Mouse (Mus musculus) liver, embryonic 13.5 days (tissue): ENCODE results near the gene Shank2. TPM values are rescaled to one million over a fixed set of nuclear protein-coding genes. Genes with fewer than 3 reads are reported as not detected.

Experiments
- ATAC-seq: fragments of 200-750 bp; cut with Nextera tagmentation; 2 replicates; pipeline ENCODE4 v1.8.0; 2017; ENCODE audit warnings: low read depth, mild to moderate bottlenecking, moderate number of reproducible peaks, moderate library complexity
- DNase-seq: peaks from one replicate; pipeline ENCODE4 v3.0.0; 2022
- H3K27ac ChIP-seq: fragments of 300-500 bp; sonication (generic); 2 replicates; pipeline ENCODE4 v1.5.1; 2015; ENCODE audit warnings: moderate library complexity, mild to moderate bottlenecking, inconsistent platforms
- H3K27me3 ChIP-seq: fragments of 300-500 bp; sonication (generic); 2 replicates; pipeline ENCODE4 v1.6.1; 2015; ENCODE audit warnings: mild to moderate bottlenecking, inconsistent platforms
- H3K36me3 ChIP-seq: fragments of 300-500 bp; sonication (generic); 2 replicates; pipeline ENCODE4 v1.6.1; 2015; ENCODE audit warnings: mild to moderate bottlenecking, inconsistent platforms
- H3K4me1 ChIP-seq: fragments of 300-500 bp; sonication (generic); replicated peaks from 2 replicates; pipeline ENCODE4 v1.6.1; 2015; ENCODE audit warnings: inconsistent platforms
- H3K4me2 ChIP-seq: fragments of 300-500 bp; sonication (generic); 2 replicates; pipeline ENCODE4 v1.6.1; 2015; ENCODE audit warnings: inconsistent platforms, mild to moderate bottlenecking, moderate library complexity
- H3K4me3 ChIP-seq: fragments of 300-500 bp; sonication (generic); replicated peaks from 2 replicates; pipeline ENCODE4 v1.5.1; 2015; ENCODE audit warnings: mild to moderate bottlenecking, inconsistent platforms
- H3K9ac ChIP-seq: fragments of 300-500 bp; sonication (generic); 2 replicates; pipeline ENCODE4 v1.6.1; 2015; ENCODE audit warnings: mild to moderate bottlenecking, inconsistent platforms
- H3K9me3 ChIP-seq: fragments of 300-500 bp; sonication (generic); replicated peaks from 2 replicates; pipeline ENCODE4 v1.6.1; 2016; ENCODE audit warnings: inconsistent platforms
- WGBS: fragments of 180-500 bp; shearing (Covaris S2); methylation state at CpG from one replicate; pipeline ENCODE4 v1.1.7; 2015; ENCODE audit not compliant: insufficient replicate concordance; 5-methylcytosine and 5-hydroxymethylcytosine counted together
- polyA plus RNA-seq: library from polyadenylated mRNA; unstranded; fragments of >200 nt; fragmentation: Nextera tagmentation; extraction: Ambion mirVana; gene quantifications from 2 replicates; pipeline ENCODE4 v1.2.1, GENCODE M21; 2015

Shank2 gene
- polyA plus RNA-seq, 1 experiment from 2014 or later, result 0.30 TPM

DNA sequence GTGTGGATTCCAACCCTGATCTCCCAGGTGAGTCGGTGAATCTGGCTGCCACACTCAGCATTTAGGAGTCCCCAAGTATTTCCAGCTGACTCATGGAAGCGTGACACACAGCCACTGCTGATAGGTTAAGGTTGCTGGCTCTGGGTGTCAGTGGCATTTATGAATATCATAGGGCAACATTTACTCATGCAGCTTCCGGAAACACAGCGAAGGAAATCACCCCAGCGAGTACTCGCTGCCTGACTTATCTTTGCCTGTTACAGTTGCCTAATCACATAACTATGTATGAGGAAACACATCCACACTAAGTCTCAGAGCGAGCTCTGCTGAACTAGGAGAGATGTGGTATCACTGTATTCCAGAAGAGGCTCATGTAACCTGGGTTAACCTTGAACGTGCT lies 231.8 kb downstream of the Shank2 start:
- Histone ChIP-seq H3K27ac (no peak overlapping the region), H3K4me2 (no peak overlapping the region), H3K9me3 (no peaks in the 10 kb centered on the region), H3K4me3 (no peak overlapping the region), H3K9ac (no peak overlapping the region), H3K36me3 (no peaks in the 10 kb centered on the region), H3K27me3 (no peaks in the 10 kb centered on the region), H3K4me1 (no peaks in the 10 kb centered on the region)
- 57% methylated on average over 8 of the region's 8 CpGs for WGBS
- ATAC-seq, result no peak
- no peak for DNase-seq

- 50% methylated on average over 5 of the region's 5 CpGs for WGBS
- H3K9ac ChIP-seq, result no peak overlapping the region
- H3K4me2 ChIP-seq, result no peak overlapping the region
- H3K9me3 ChIP-seq, result no peaks in the 10 kb centered on the region
- DNase-seq, result no peak
- no peak overlapping the region for H3K4me3 ChIP-seq
- ATAC-seq, result no peak
- no peaks in the 10 kb centered on the region for H3K27me3 ChIP-seq
- no peak overlapping the region for H3K27ac ChIP-seq
- no peaks in the 10 kb centered on the region for H3K4me1 ChIP-seq
- no peaks in the 10 kb centered on the region for H3K36me3 ChIP-seq
Measured at GRCm38 (mm10) chr7:144234783-144235182, 233.1 kb downstream of the Shank2 start.

DNA sequence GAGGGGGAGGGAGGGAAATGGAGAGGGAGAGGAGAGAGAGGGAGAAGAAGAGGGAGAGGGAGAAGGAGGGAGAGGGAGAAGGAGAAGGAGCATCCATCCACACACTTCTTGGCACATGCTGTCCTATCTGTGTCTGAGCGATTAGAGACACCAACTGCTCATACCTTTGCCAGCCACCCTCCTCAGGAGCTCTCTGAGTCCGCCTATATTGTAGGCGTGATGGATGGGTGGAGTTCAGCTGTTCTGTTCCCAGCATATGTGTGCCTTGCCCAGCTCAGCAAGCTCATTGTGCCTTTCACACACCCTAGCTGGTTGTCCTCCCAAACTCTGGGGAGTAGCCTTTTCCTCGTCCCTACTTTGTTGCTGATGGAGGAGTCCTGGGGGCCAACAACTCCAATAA lies 233.8 kb downstream of the Shank2 start:
- Histone ChIP-seq H3K4me3 (no peak overlapping the region), H3K4me2 (no peak overlapping the region), H3K27ac (no peak overlapping the region), H3K9ac (no peak overlapping the region), H3K4me1 (0 out of 2 replicates have a peak, but pooled peaks cover 3% of the 10 kb centered on the region), H3K36me3 (no peaks in the 10 kb centered on the region), H3K27me3 (no peaks in the 10 kb centered on the region), H3K9me3 (no peaks in the 10 kb centered on the region)
- WGBS, result 52% methylated on average over 4 of the region's 4 CpGs
- ATAC-seq (no peak), DNase-seq (no peak)

GRCm38 (mm10) chr7:144236802-144237201 lies 235.1 kb downstream of the Shank2 start:
- H3K4me2 ChIP-seq, result no peak overlapping the region
- no peak overlapping the region for H3K4me3 ChIP-seq

GRCm38 (mm10) chr7:144238409-144238808 lies 236.7 kb downstream of the Shank2 start:
- ATAC-seq (no peak), DNase-seq (no peak)
- Histone ChIP-seq H3K36me3 (no peaks in the 10 kb centered on the region), H3K9ac (no peak overlapping the region), H3K4me3 (no peak overlapping the region), H3K4me1 (0 out of 2 replicates have a peak, but pooled peaks cover 3% of the 10 kb centered on the region), H3K27me3 (no peaks in the 10 kb centered on the region), H3K9me3 (no peaks in the 10 kb centered on the region), H3K27ac (no peak overlapping the region), H3K4me2 (no peak overlapping the region)
- WGBS, result 42% methylated on average over 12 of the region's 12 CpGs

More at GRCm38 (mm10) chr7:144236802-144237201, 235.1 kb downstream of the Shank2 start:
- Histone ChIP-seq H3K9ac (no peak overlapping the region), H3K36me3 (no peaks in the 10 kb centered on the region), H3K9me3 (no peaks in the 10 kb centered on the region), H3K4me1 (0 out of 2 replicates have a peak, but pooled peaks cover 3% of the 10 kb centered on the region), H3K27me3 (no peaks in the 10 kb centered on the region), H3K27ac (no peak overlapping the region)
- no peak for DNase-seq
- no peak for ATAC-seq
- WGBS, result 53% methylated on average over 13 of the region's 13 CpGs

DNA sequence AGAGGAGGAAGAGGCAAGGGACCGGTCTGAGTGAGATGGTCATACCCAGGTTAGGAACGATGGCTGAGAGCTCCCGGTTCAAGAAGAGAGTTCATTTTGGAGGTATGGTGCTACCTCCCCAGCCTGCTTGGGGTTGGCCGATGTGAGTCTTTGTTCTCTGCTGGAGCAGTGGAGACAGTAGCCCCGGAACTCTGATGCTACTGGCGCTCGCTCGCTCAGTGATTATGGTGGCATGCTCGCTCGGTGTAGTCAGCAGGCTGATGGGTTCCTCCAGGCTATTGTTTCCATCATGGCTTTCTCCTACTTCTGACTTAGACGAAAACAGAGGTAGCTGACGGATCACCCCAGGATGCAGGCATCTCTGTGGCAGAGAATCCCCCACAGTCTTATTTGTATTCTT lies 237.3 kb downstream of the Shank2 start:
- Histone ChIP-seq H3K9ac (no peak overlapping the region), H3K4me1 (0 out of 2 replicates have a peak, but pooled peaks cover 3% of the 10 kb centered on the region), H3K4me2 (no peak overlapping the region), H3K27me3 (no peaks in the 10 kb centered on the region), H3K27ac (no peak overlapping the region), H3K36me3 (no peaks in the 10 kb centered on the region), H3K4me3 (no peak overlapping the region), H3K9me3 (no peaks in the 10 kb centered on the region)
- 58% methylated on average over 12 of the region's 12 CpGs for WGBS
- DNase-seq (no peak), ATAC-seq (no peak)

DNA sequence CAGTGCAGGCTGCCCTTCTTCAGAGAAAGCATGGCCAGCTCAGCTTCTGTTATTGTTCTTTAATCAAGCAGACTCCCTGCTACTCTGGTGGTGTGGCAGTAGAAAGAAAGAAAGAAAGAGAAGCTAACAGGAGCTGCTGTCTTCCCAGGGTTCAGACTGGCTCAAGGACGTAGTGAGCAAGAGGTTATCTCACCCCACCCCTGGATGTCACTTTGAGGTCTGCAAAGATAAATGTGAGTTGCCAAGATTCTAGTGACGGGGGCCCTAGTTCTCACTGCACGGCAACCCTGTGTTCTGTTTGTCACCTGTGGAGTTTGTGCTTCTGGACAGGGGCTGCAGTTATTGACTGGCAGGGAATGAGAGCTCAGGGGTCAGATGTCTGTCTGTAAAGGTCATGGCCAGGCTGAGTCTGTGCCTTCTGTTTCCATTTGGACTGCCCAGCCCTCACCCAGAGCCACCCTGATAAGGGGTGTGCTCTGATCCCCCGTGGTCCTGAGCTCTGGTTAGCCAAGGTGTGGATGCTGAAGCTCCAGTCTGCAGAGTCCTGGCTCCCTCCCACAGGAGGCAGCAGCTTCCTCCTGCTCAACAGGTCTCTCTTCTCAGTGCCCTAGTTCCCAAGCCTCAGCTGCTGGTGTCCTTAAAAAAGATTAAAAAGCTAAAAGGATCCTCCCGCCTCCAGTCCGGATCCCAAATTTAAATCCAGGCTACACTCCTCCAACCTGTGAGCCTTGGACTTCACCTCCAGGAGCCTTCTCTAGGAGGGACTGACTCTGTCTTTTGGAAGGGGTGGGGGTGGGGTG lies 238.0 kb downstream of the Shank2 start:
- H3K27me3 ChIP-seq, result no peaks in the 10 kb centered on the region
- no peak overlapping the region for H3K27ac ChIP-seq
- no peaks in the 10 kb centered on the region for H3K9me3 ChIP-seq
- no peak overlapping the region for H3K4me2 ChIP-seq
- WGBS, result 28% methylated on average over 6 of the region's 6 CpGs
- peak; percentile 53; the same call in 1 of the 2 replicates for ATAC-seq
- no peak for DNase-seq
- no peak overlapping the region for H3K9ac ChIP-seq
- 0 out of 2 replicates have a peak, but pooled peaks cover 3% of the 10 kb centered on the region for H3K4me1 ChIP-seq
- H3K4me3 ChIP-seq, result no peak overlapping the region
- H3K36me3 ChIP-seq, result no peaks in the 10 kb centered on the region

DNA sequence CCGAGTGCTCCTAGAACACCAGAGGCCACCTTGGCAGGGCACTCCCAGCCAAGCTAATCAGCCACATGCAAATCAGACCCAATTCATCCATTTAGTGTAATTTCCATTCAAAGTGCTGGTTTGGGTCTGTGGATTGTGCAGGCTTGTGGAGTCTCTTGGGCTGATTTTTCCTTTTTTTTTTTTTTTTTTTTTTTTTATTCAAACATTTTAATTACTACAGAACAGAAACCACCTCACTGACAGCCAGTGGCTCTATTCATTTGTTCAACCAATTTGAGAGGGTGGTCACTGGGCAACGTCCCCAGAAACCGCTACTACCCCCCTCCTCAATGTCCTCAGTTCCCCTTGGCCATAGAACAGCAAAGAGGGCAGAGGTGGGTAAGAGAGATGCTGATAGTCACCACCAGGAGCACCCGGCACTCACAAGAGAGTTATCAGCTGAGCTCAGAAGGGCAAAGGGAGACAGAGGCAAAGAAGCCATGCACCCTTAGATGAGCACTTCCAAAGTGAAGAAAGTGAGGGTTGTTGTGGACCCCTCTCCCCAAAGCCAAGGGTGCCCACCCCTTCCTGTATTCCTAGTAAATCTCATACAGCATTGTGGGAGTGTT lies 239.1 kb downstream of the Shank2 start:
- Histone ChIP-seq H3K9ac (no peak overlapping the region), H3K27ac (no peak overlapping the region), H3K4me3 (no peak overlapping the region), H3K4me1 (0 out of 2 replicates have a peak, but pooled peaks cover 3% of the 10 kb centered on the region), H3K27me3 (no peaks in the 10 kb centered on the region), H3K9me3 (no peaks in the 10 kb centered on the region), H3K36me3 (no peaks in the 10 kb centered on the region), H3K4me2 (no peak overlapping the region)
- DNase-seq (no peak), ATAC-seq (no peak)
- WGBS, result 54% methylated on average over 4 of the region's 4 CpGs

GRCm38 (mm10) chr7:144244203-144244602 lies 242.5 kb downstream of the Shank2 start:
- no peaks in the 10 kb centered on the region for H3K9me3 ChIP-seq
- no peaks in the 10 kb centered on the region for H3K27me3 ChIP-seq
- H3K27ac ChIP-seq, result no peak overlapping the region
- H3K36me3 ChIP-seq, result no peaks in the 10 kb centered on the region
- no peak overlapping the region for H3K9ac ChIP-seq
- 59% methylated on average over 6 of the region's 6 CpGs for WGBS
- H3K4me3 ChIP-seq, result no peak overlapping the region
- 0 out of 2 replicates have a peak, but pooled peaks cover 3% of the 10 kb centered on the region for H3K4me1 ChIP-seq
- ATAC-seq (no peak), DNase-seq (no peak)
- H3K4me2 ChIP-seq, result no peak overlapping the region

- H3K9me3 ChIP-seq, result no peaks in the 10 kb centered on the region
- DNase-seq, result no peak
- H3K4me1 ChIP-seq, result no peaks in the 10 kb centered on the region
- no peaks in the 10 kb centered on the region for H3K36me3 ChIP-seq
- no peak overlapping the region for H3K27ac ChIP-seq
- H3K4me3 ChIP-seq, result no peak overlapping the region
- ATAC-seq, result no peak
- H3K4me2 ChIP-seq, result no peak overlapping the region
- WGBS, result 60% methylated on average over 3 of the region's 3 CpGs
- H3K27me3 ChIP-seq, result no peaks in the 10 kb centered on the region
- no peak overlapping the region for H3K9ac ChIP-seq
Measured at GRCm38 (mm10) chr7:144246271-144246670, 244.5 kb downstream of the Shank2 start.

DNA sequence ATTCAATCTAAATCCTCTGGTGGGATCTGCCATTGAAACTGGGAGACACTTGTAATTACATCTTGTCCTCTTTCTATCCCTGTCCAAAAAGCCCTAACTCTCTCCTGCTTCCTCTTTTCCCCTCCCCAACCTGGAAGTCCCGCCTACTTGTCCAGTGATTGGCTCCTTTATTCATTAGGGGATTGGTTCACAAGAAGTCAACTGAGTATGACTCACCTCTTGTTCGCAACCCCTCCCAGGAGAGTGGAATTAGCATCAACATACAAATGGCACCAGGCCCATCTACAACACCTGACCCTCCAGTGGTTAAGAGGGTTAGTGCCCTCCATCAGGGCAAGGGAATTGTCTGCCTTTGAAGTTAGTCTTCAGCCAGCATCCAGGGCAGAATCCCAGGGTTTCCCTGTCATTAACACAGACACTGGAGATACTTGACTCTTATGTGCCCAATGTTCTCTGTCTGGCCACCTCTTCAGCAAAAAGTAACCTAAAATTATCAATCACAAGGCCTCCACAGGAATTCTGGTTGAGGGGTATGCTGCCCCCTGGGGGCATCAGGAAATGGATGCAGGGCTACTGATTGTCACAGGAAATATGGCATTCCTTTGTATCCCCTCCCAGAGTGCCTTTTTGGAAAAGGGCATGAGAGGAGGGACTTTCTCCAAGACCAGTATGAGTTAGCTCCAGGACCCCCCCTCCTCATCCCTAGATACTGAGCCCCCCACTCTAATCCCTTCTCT lies 247.1 kb downstream of the Shank2 start:
- no peak for ATAC-seq
- H3K27ac ChIP-seq, result no peak overlapping the region
- no peak overlapping the region for H3K9ac ChIP-seq
- H3K27me3 ChIP-seq, result no peaks in the 10 kb centered on the region
- H3K4me2 ChIP-seq, result no peak overlapping the region
- H3K4me1 ChIP-seq, result no peaks in the 10 kb centered on the region
- 35% methylated on average over 2 of the region's 2 CpGs for WGBS
- no peak overlapping the region for H3K4me3 ChIP-seq
- no peaks in the 10 kb centered on the region for H3K36me3 ChIP-seq
- no peaks in the 10 kb centered on the region for H3K9me3 ChIP-seq
- DNase-seq, result no peak
